Mouse (Mus musculus) hindbrain, embryonic 13.5 days (tissue): Measurements from ENCODE around the gene Slit2. TPM values are rescaled to one million over a fixed set of nuclear protein-coding genes. Genes with fewer than 3 reads are reported as not detected.
A peak's percentile ranks its signal among the peaks of the same experiment; 100 is the strongest.

Experiments
- ATAC-seq: fragments of 200-750 bp; cut with Nextera tagmentation; 2 replicates; pipeline ENCODE4 v1.8.0; 2017; ENCODE audit warnings: moderate TSS enrichment; ENCODE audit not compliant: low FRiP score
- H3K27ac ChIP-seq: fragments of 300-500 bp; sonication (generic); 2 replicates; pipeline ENCODE4 v1.5.1; 2015; ENCODE audit warnings: inconsistent platforms, mild to moderate bottlenecking, moderate library complexity
- H3K27me3 ChIP-seq: fragments of 300-500 bp; sonication (generic); 2 replicates; pipeline ENCODE4 v1.6.1; 2015; ENCODE audit warnings: mild to moderate bottlenecking, inconsistent platforms
- H3K36me3 ChIP-seq: fragments of 300-500 bp; sonication (generic); 2 replicates; pipeline ENCODE4 v1.6.1; 2015; ENCODE audit warnings: mild to moderate bottlenecking, inconsistent platforms
- H3K4me1 ChIP-seq: fragments of 300-500 bp; sonication (generic); replicated peaks from 2 replicates; pipeline ENCODE4 v1.6.1; 2015; ENCODE audit warnings: inconsistent platforms
- H3K4me2 ChIP-seq: fragments of 300-500 bp; sonication (generic); 2 replicates; pipeline ENCODE4 v1.6.1; 2015; ENCODE audit warnings: inconsistent platforms, mild to moderate bottlenecking, moderate library complexity
- H3K4me3 ChIP-seq: fragments of 300-500 bp; sonication (generic); 2 replicates; pipeline ENCODE4 v1.5.1; 2015; ENCODE audit warnings: mild to moderate bottlenecking, inconsistent platforms
- H3K9ac ChIP-seq: fragments of 300-500 bp; sonication (generic); 2 replicates; pipeline ENCODE4 v1.6.1; 2015; ENCODE audit warnings: mild to moderate bottlenecking, inconsistent platforms
- H3K9me3 ChIP-seq: fragments of 300-500 bp; sonication (generic); 2 replicates; pipeline ENCODE4 v1.6.1; 2016; ENCODE audit warnings: inconsistent platforms
- WGBS: fragments of 180-500 bp; shearing (Covaris S2); methylation state at CpG from one replicate; pipeline ENCODE4 v1.1.7; 2015; 5-methylcytosine and 5-hydroxymethylcytosine counted together
- microRNA-seq: library from miRNA; unstranded; fragments of <30 nt; microRNA quantifications from one replicate; pipeline ENCODE4, GENCODE M21; 2016
- polyA plus RNA-seq: library from polyadenylated mRNA; unstranded; fragments of >200 nt; fragmentation: Nextera tagmentation; extraction: Ambion mirVana; gene quantifications from 2 replicates; pipeline ENCODE4 v1.2.1, GENCODE M21; 2015

Slit2 gene
- polyA plus RNA-seq, 1 experiment from 2014 or later: 41.8 TPM

DNA sequence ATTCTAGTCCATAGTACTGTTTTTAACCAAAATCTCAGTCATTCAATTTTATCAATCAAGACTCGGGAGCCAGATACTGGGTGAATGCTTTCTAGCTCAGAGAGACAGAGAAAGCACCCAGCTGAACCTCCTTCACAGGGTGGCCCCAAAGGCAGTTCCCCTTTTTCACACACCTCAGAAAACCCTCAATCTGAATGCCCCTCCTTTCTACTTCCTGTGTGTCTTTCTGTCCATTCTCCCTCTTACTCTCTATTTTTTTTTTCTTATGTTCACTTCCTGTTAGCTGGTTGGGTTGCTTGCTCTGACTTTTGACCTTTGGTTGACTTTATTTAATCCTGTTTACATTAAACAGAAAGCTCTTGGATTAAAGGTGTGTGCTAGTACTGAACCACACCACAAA, 366.4 kb downstream of the Slit2 start:
- Histone ChIP-seq H3K27me3 (no peaks in the 10 kb centered on the region), H3K36me3 (no peaks in the 10 kb centered on the region), H3K9ac (no peak overlapping the region), H3K4me2 (no peak overlapping the region), H3K9me3 (no peaks in the 10 kb centered on the region), H3K4me1 (no peaks in the 10 kb centered on the region), H3K4me3 (no peak overlapping the region), H3K27ac (no peak overlapping the region)
- WGBS: 97% methylated on average over 1 of the region's 1 CpGs
- no peak for ATAC-seq

Small RNAs within 50 kb of the gene (microRNA-seq; reads per million reads assigned to microRNA genes)
- gene Mir218-1: 29.1 reads per million, percentile 34 among the genes with 10 or more reads in this experiment
